Mouse (Mus musculus) forebrain, embryonic 13.5 days (tissue): ENCODE measurements around the gene Cacna1g. TPM values are rescaled to one million over a fixed set of nuclear protein-coding genes. Genes with fewer than 3 reads are reported as not detected.

Experiments
- ATAC-seq: fragments of 200-750 bp; cut with Nextera tagmentation; 2 replicates; pipeline ENCODE4 v1.8.0; 2017
- H3K27ac ChIP-seq: fragments of 300-500 bp; sonication (generic); 2 replicates; pipeline ENCODE4 v1.5.1; 2015; ENCODE audit warnings: inconsistent platforms, mild to moderate bottlenecking, moderate library complexity
- H3K27me3 ChIP-seq: fragments of 300-500 bp; sonication (generic); 2 replicates; pipeline ENCODE4 v1.6.1; 2015; ENCODE audit warnings: mild to moderate bottlenecking, inconsistent platforms
- H3K36me3 ChIP-seq: fragments of 300-500 bp; sonication (generic); 2 replicates; pipeline ENCODE4 v1.6.1; 2015; ENCODE audit warnings: mild to moderate bottlenecking, inconsistent platforms; ENCODE audit not compliant: poor library complexity, severe bottlenecking
- H3K4me1 ChIP-seq: fragments of 300-500 bp; sonication (generic); 2 replicates; pipeline ENCODE4 v1.6.1; 2015; ENCODE audit warnings: inconsistent platforms
- H3K4me2 ChIP-seq: fragments of 300-500 bp; sonication (generic); 2 replicates; pipeline ENCODE4 v1.6.1; 2015; ENCODE audit warnings: inconsistent platforms, mild to moderate bottlenecking, moderate library complexity
- H3K4me3 ChIP-seq: fragments of 300-500 bp; sonication (generic); 2 replicates; pipeline ENCODE4 v1.5.1; 2015; ENCODE audit warnings: mild to moderate bottlenecking, inconsistent platforms
- H3K9ac ChIP-seq: fragments of 300-500 bp; sonication (generic); 2 replicates; pipeline ENCODE4 v1.6.1; 2015; ENCODE audit warnings: mild to moderate bottlenecking, inconsistent platforms
- H3K9me3 ChIP-seq: fragments of 300-500 bp; sonication (generic); replicated peaks from 2 replicates; pipeline ENCODE4 v1.6.1; 2016; ENCODE audit warnings: inconsistent platforms
- WGBS: fragments of 180-500 bp; shearing (Covaris S2); methylation state at CpG from one replicate; pipeline ENCODE4 v1.1.7; 2015; 5-methylcytosine and 5-hydroxymethylcytosine counted together
- polyA plus RNA-seq: library from polyadenylated mRNA; unstranded; fragments of >200 nt; fragmentation: Nextera tagmentation; extraction: Ambion mirVana; gene quantifications from 2 replicates; pipeline ENCODE4 v1.2.1, GENCODE M21; 2015

Cacna1g gene
- polyA plus RNA-seq, 1 experiment from 2014 or later: 5.4 TPM

- H3K4me1 ChIP-seq: peaks cover 26% of the 10 kb centered on the region
- H3K27ac ChIP-seq: 0 out of 2 replicates have a peak overlapping the region, but pooled peaks have one; percentile 11
- WGBS: 63% methylated on average over 6 of the region's 6 CpGs
- no peaks in the 10 kb centered on the region for H3K9me3 ChIP-seq
- 0 out of 2 replicates have a peak, but pooled peaks cover 2% of the 10 kb centered on the region for H3K27me3 ChIP-seq
- no peaks in the 10 kb centered on the region for H3K36me3 ChIP-seq
- no peak overlapping the region for H3K4me2 ChIP-seq
- ATAC-seq: no peak
- H3K9ac ChIP-seq: no peak overlapping the region
- no peak overlapping the region for H3K4me3 ChIP-seq
Measured at GRCm38 (mm10) chr11:94440421-94440820, 33.6 kb downstream of the Cacna1g start.

GRCm38 (mm10) chr11:94429011-94429651, 44.9 kb downstream of the Cacna1g start:
- no peak overlapping the region for H3K4me3 ChIP-seq
- no peak overlapping the region for H3K9ac ChIP-seq
- H3K4me2 ChIP-seq: peak overlapping the region; percentile 16; the same call in 1 of the 2 replicates
- ATAC-seq: no peak
- H3K27ac ChIP-seq: peak overlapping the region; percentile 72
- H3K27me3 ChIP-seq: peaks cover 3% of the 10 kb centered on the region; the same call in 1 of the 2 replicates
- peaks cover 43% of the 10 kb centered on the region for H3K4me1 ChIP-seq
- peaks cover 22% of the 10 kb centered on the region for H3K36me3 ChIP-seq
- no peaks in the 10 kb centered on the region for H3K9me3 ChIP-seq
- WGBS: 35% methylated on average over 9 of the region's 9 CpGs

GRCm38 (mm10) chr11:94428091-94428835, 45.7 kb downstream of the Cacna1g start:
- Histone ChIP-seq H3K9ac (no peak overlapping the region), H3K4me1 (peaks cover 44% of the 10 kb centered on the region), H3K36me3 (peaks cover 22% of the 10 kb centered on the region), H3K9me3 (no peaks in the 10 kb centered on the region), H3K4me2 (peak overlapping the region; percentile 16; the same call in 1 of the 2 replicates), H3K4me3 (no peak overlapping the region), H3K27me3 (no peaks in the 10 kb centered on the region), H3K27ac (peak overlapping the region; percentile 72)
- 27% methylated on average over 4 of the region's 4 CpGs for WGBS
- ATAC-seq: peak; percentile 84

- Histone ChIP-seq H3K4me2 (no peak overlapping the region), H3K27ac (no peak overlapping the region), H3K4me3 (no peak overlapping the region), H3K4me1 (peaks cover 54% of the 10 kb centered on the region), H3K9ac (no peak overlapping the region), H3K36me3 (peaks cover 16% of the 10 kb centered on the region), H3K9me3 (no peaks in the 10 kb centered on the region), H3K27me3 (no peaks in the 10 kb centered on the region; the same call in 1 of the 2 replicates)
- ATAC-seq: no peak
- 83% methylated on average over 14 of the region's 14 CpGs for WGBS
Measured at GRCm38 (mm10) chr11:94425656-94426055, 48.3 kb downstream of the Cacna1g start.

- Histone ChIP-seq H3K4me3 (no peak overlapping the region), H3K27me3 (no peaks in the 10 kb centered on the region; the same call in 1 of the 2 replicates), H3K9ac (no peak overlapping the region), H3K4me1 (peaks cover 56% of the 10 kb centered on the region), H3K9me3 (no peaks in the 10 kb centered on the region), H3K36me3 (peaks cover 16% of the 10 kb centered on the region), H3K4me2 (no peak overlapping the region), H3K27ac (no peak overlapping the region)
- WGBS: 52% methylated on average over 5 of the region's 5 CpGs
- ATAC-seq: no peak
Measured at GRCm38 (mm10) chr11:94425215-94425614, 48.8 kb downstream of the Cacna1g start.

GRCm38 (mm10) chr11:94424380-94424779, 49.6 kb downstream of the Cacna1g start:
- Histone ChIP-seq H3K27ac (peak overlapping the region; percentile 40; the same call in 1 of the 2 replicates), H3K9me3 (no peaks in the 10 kb centered on the region), H3K9ac (no peak overlapping the region), H3K36me3 (peaks cover 11% of the 10 kb centered on the region), H3K4me3 (no peak overlapping the region), H3K27me3 (no peaks in the 10 kb centered on the region; the same call in 1 of the 2 replicates), H3K4me1 (peaks cover 57% of the 10 kb centered on the region), H3K4me2 (no peak overlapping the region)
- ATAC-seq: no peak
- WGBS: 58% methylated on average over 15 of the region's 15 CpGs

- peak overlapping the region; percentile 40 for H3K27ac ChIP-seq
- no peak; the same call in 1 of the 2 replicates for ATAC-seq
Measured at GRCm38 (mm10) chr11:94423855-94424254, 50.1 kb downstream of the Cacna1g start.

GRCm38 (mm10) chr11:94420991-94421390, 53.0 kb downstream of the Cacna1g start:
- Histone ChIP-seq H3K4me3 (no peak overlapping the region), H3K27ac (no peak overlapping the region; the same call in 1 of the 2 replicates), H3K4me2 (no peak overlapping the region), H3K4me1 (peaks cover 39% of the 10 kb centered on the region), H3K36me3 (peaks cover 20% of the 10 kb centered on the region), H3K27me3 (no peaks in the 10 kb centered on the region; the same call in 1 of the 2 replicates), H3K9ac (no peak overlapping the region), H3K9me3 (no peaks in the 10 kb centered on the region)
- no peak for ATAC-seq
- WGBS: 72% methylated on average over 6 of the region's 6 CpGs

More at GRCm38 (mm10) chr11:94423855-94424254, 50.1 kb downstream of the Cacna1g start:
- H3K27me3 ChIP-seq: no peaks in the 10 kb centered on the region; the same call in 1 of the 2 replicates
- peaks cover 53% of the 10 kb centered on the region for H3K4me1 ChIP-seq
- H3K9me3 ChIP-seq: no peaks in the 10 kb centered on the region
- H3K9ac ChIP-seq: no peak overlapping the region
- peaks cover 11% of the 10 kb centered on the region for H3K36me3 ChIP-seq
- WGBS: 54% methylated on average over 5 of the region's 5 CpGs
- no peak overlapping the region for H3K4me2 ChIP-seq
- H3K4me3 ChIP-seq: no peak overlapping the region

- Histone ChIP-seq H3K4me2 (no peak overlapping the region), H3K4me3 (no peak overlapping the region), H3K4me1 (peaks cover 42% of the 10 kb centered on the region), H3K9me3 (no peaks in the 10 kb centered on the region), H3K27me3 (no peaks in the 10 kb centered on the region; the same call in none of the 2 replicates), H3K9ac (no peak overlapping the region), H3K36me3 (peaks cover 21% of the 10 kb centered on the region), H3K27ac (no peak overlapping the region)
- ATAC-seq: no peak
- WGBS: 31% methylated on average over 7 of the region's 7 CpGs
Measured at GRCm38 (mm10) chr11:94420325-94420724, 53.7 kb downstream of the Cacna1g start.

- peaks cover 21% of the 10 kb centered on the region for H3K36me3 ChIP-seq
- H3K4me1 ChIP-seq: peaks cover 48% of the 10 kb centered on the region
- no peak for ATAC-seq
- 57% methylated on average over 10 of the region's 10 CpGs for WGBS
- no peak overlapping the region for H3K4me2 ChIP-seq
- H3K27ac ChIP-seq: no peak overlapping the region
- H3K4me3 ChIP-seq: no peak overlapping the region
- no peak overlapping the region for H3K9ac ChIP-seq
- no peaks in the 10 kb centered on the region for H3K9me3 ChIP-seq
- no peaks in the 10 kb centered on the region; the same call in none of the 2 replicates for H3K27me3 ChIP-seq
Measured at GRCm38 (mm10) chr11:94419004-94419727, 54.8 kb downstream of the Cacna1g start.

GRCm38 (mm10) chr11:94414042-94414441, 60.0 kb downstream of the Cacna1g start:
- H3K9me3 ChIP-seq: no peaks in the 10 kb centered on the region
- no peak overlapping the region for H3K4me3 ChIP-seq
- peaks cover 52% of the 10 kb centered on the region for H3K4me1 ChIP-seq
- peak; percentile 26 for ATAC-seq
- H3K36me3 ChIP-seq: peaks cover 32% of the 10 kb centered on the region
- peak overlapping the region; percentile 88 for H3K27ac ChIP-seq
- 63% methylated on average over 4 of the region's 4 CpGs for WGBS
- no peaks in the 10 kb centered on the region; the same call in 1 of the 2 replicates for H3K27me3 ChIP-seq
- peak overlapping the region; percentile 43 for H3K9ac ChIP-seq
- H3K4me2 ChIP-seq: peak overlapping the region; percentile 46
